Mouse (Mus musculus): ENCODE measurements around the gene Efnb1.
A peak's percentile ranks its signal among the peaks of the same experiment; 100 is the strongest.
"Not testable (repeated sequence)": the region's sequence is repeated elsewhere in the genome, so short reads cannot be mapped to it uniquely, and the experiment has no call there.

Efnb1 gene

GRCm38 (mm10) chrX:99135523-99136258 is at the start of gene Efnb1:
Gene Efnb1, plus strand, starts transcription at chrX:99136130.
- DNase-seq (ENCODE audit: low read depth, low spot score) = peak; percentile 89

GRCm38 (mm10) chrX:99092704-99093103 is 43.2 kb upstream of the Efnb1 start:
- no peak for DNase-seq (ENCODE audit: low read depth, low spot score)

DNA sequence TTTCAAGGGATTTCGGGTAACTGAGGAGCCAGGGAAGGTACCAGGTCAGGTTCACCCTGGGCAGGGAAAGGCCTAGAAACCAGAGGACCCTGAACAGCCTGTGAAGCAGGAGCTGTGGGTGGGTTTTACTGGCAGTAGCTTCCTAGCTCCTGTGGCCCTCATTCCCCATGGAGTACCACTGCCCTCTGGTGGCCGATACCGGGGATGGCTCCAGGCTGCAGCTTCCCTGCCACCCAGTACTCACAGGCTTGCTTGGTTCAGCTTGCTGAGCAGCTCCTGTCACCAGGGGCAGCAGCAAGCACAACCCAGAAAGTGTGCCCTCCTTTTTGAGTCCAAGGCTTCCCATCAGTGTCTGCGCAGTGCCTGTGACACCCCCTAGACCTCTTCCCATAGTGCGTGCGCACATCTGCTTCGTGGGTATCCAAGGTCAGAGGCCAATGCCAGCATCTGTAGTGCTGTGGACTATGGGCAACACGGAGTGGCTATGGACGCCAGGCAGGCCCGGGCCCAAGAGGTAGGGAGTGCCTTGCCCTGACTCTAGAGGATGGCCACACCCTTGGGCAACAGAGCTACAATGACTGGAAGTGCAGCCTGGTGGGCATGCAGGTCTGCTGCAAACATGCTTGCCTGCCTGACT is 24.7 kb upstream of the Efnb1 start:
- not testable (repeated sequence) for DNase-seq (ENCODE audit: low read depth, low spot score)

DNA sequence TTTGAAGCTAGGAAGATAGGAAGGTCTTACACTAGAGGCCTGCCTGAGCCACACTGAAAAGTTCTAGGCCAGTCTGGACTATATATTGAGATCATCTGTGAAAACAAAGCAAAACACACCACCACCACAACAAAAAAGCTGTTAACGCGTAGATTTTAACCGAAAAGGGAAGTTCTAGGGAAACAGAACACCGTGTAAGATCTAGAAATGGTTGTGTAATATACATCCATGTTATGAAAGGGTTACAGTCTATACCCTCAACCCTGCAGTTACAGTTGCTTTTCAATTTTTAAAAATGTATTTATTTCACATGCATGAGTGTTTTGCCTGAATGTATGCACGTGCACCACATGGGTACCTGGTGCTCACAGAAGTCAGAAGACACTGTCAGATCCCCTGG is 16.4 kb upstream of the Efnb1 start:
- no peak for DNase-seq (ENCODE audit: low read depth, low spot score)

DNA sequence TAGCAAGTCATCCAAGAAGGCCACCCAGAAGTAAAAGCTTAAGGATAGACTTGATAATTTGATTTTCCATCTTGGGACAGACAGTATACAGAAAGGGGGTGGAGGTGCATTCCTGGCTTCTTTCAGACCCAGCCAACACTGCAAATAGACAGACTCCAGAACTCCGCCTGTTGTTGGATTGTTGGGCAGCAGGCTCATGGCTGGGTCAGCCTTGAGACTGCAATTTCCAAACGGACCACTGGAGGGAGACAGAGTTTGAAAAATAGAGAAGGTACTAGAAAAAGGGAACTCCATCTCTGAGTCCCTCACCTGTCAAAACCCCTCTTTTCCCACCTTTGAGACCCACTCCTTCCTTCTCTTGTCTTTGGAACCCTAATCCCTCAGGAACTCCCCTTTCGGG is 5.9 kb upstream of the Efnb1 start:
- DNase-seq (ENCODE audit: low read depth, low spot score) = no peak

DNA sequence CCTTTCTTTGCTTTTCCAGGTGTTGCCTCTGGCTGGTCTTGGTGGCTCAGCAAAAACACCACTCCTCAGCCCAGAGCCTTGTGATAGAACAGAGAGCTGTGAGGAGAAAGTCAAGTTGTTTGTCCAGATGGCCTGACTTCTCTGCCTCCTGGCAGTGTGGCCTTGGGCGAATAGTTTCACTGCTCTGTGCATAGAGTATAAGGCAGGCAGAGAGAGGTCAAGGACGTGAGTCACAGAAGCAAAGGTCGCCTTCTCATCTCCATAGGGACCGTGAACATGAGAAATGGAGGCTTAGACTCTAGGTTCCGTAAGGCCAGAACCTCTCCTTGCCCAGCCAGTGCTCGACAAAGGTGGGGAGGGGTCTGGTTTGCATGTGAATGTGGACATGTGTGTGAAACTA is 3.4 kb upstream of the Efnb1 start:
- no peak for DNase-seq (ENCODE audit: low read depth, low spot score)

- peak; percentile 65 for DNase-seq (ENCODE audit: low read depth, low spot score)
These were observed 1.0 kb upstream of the Efnb1 start for GRCm38 (mm10) chrX:99134891-99135290.

DNA sequence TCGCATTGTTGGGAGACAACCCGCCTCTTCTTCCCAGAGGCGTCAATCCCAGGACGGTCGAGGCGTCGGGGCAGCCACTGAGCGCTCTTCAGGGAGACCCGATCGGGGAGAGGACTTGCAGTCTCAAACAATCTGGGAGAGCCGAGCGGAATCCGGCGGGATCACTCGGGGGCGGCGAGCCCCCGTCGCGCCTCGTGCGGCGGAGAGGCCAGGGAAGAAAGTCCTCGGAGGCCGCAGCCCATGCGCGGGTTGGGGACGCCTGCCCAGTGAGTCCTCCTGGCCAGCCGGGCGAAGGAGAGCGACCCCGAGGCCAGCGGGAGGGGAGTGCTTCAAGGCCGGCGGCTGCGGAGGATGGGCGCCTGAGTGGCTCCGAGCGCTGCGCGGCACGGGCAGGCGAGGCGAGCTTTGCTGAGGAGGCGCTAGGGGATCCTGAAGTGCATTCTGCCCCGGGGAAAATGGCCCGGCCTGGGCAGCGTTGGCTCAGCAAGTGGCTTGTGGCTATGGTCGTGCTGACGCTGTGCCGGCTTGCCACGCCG is 569 bp downstream of the Efnb1 start:
- DNase-seq (ENCODE audit: low read depth, low spot score) = no peak

DNA sequence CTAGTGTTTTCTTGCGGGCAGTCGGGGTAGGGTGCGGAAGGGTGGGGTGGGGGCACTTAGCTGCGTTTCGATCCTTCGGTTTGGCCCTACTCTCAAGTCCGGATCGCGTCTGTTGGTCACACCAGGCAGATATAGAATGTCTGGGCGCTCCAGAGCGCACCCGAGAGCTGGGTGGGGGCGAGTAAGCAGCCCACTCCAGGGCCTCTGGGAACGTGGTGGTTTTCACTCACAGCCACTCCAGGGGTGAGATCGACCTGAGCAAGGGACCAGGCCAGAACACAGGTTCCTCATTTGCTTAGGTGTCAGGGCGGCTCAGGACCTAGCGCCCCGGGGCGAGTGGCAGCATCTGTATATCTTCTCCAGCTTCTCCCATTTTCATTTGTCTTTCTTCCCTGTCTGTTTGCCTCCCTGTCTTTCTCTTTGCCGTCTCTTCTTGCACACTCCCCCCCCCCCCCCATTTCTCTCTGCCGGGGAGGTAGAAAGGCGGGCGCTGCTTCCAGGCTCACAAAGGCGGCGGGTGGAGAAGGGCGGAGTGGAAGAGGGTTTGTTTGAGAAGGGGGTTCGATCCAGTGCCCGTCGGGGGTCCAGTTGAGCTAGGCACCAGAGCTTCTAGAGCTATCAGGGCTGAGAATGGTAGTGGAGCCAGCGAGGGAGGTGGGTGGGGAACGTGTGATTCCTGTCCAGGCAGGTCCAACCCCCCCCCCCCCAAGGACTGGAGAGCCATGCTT is 1.4 kb downstream of the Efnb1 start:
- no peak for DNase-seq (ENCODE audit: low read depth, low spot score)

GRCm38 (mm10) chrX:99137928-99138740 is 2.2 kb downstream of the Efnb1 start:
- DNase-seq (ENCODE audit: low read depth, low spot score) = no peak

GRCm38 (mm10) chrX:99141079-99141478 is 5.1 kb downstream of the Efnb1 start:
- no peak for DNase-seq (ENCODE audit: low read depth, low spot score)

GRCm38 (mm10) chrX:99141900-99142299 is 6.0 kb downstream of the Efnb1 start:
- DNase-seq (ENCODE audit: low read depth, low spot score) = no peak

- no peak for DNase-seq (ENCODE audit: low read depth, low spot score)
These were observed 9.6 kb downstream of the Efnb1 start for GRCm38 (mm10) chrX:99145561-99145960.

DNA sequence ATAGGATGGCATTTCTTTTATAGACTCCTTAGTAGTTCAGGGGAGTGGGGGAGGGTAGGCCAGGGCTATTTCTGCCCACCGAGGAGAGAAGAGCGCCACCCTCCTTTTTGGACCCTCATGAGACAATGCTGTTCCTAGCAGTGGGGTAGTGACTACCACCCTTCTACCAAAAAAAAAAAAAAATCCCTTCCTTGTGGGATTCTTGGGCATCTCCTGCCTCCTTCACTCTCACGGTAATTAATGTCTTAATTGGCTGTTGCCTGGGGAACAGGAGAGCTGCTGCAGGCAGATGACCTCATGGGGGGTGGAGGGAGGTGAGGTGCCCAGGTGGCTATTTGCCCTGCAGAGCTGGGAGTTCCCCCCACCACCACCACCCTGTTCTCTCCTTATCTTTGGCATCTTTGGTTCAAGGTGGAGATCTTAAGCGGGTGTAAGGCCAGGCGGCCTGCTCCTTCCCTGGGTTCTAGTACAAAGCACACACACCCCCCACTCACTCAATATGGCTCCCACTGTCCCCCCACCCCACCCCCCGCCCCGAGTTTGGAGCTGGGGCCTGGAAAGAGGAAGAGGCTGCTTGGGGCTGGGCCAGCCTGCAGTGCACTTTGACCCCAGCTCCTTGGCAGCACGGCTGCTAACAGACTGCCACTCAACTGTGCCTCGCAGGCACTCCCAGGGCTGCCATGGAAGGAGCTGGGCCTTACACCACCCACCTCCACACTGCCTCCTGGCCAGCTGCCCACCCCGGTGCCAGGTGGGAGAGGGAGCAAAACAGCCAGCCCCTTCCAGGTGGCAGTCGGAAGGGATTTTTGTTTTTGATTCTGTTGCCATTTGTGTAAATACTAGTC is 12.4 kb downstream of the Efnb1 start:
- DNase-seq (ENCODE audit: low read depth, low spot score) = no peak

DNA sequence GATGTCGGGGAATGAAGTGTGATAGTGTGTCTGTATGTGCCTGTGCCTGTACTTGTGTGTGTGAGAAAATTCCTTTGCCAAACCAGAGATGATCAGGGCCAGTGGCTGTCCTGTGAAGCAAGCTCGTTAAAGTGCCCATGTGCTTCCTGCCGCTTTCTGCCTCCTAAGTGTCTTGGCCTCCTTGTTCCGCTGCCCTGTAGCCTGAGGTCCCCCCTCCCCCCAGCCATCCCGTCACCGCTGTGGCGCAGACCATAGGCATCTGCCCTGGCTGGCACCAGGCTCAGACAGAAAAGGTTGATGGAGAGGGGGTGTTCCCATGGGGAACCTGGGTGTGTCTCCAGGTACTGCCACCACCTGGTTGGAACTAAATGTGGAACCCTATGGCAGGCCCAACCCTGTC is 13.1 kb downstream of the Efnb1 start:
- no peak for DNase-seq (ENCODE audit: low read depth, low spot score)

DNA sequence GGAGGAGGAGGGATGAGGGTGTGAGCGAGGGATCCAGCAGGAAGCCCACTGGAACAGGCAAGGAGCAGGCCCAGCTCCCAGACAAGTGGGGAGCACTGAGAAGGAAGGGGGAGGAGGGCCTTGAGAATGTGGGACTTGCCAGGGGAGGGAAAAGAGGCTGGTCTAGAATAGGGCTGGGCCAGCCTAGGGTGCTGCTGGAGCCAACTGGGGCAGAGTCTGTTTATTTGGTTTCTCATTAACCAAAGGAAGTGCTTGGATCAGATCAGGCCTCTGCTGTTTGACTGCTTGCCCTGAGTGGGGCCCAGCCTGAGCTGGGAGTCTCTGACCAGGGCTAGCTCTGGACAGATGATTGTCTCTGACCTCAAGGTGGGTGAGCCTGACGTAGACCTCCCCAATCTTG is 14.0 kb downstream of the Efnb1 start:
- no peak for DNase-seq (ENCODE audit: low read depth, low spot score)

DNA sequence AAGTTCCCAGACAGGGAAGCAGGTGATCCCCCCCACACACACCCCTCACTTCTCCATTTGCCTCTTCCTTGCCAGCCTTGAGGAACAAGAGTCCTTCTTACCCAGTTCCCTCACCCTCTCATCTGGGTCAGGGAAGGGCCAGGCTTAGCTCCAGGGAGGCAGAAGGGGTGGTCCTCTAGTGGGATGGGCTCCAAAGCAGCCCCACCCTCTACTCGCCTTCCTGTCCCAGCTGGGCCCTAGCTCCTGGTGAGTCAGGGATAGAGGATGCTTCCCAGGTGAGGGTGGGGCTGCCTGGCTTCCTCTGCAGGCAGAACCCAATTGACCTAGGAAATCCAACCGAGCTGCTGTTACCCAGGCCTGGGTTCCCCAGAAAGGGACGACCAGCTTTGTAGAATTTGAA is 14.8 kb downstream of the Efnb1 start:
- DNase-seq (ENCODE audit: low read depth, low spot score) = no peak

DNA sequence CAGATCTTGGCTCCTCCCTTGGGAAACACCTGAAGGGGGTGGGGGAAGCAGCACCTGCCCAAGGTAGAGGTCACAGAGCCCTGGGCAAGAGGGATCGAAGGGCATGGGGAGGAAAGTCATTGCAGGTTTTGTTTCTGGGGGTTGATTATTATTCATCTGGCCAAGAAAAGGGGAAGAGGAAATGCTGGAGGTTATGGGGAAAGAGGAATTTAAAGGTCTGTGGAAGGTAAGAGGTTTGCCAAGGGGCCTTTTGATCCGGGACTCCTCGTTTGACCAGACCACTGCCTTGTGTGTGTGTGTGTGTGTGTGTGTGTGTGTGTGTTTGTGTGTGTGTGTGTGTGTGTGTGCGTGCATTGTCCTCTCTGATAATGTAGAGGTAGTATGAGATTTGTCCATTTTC is 15.5 kb downstream of the Efnb1 start:
- DNase-seq (ENCODE audit: low read depth, low spot score) = no peak

GRCm38 (mm10) chrX:99152141-99152540 is 16.2 kb downstream of the Efnb1 start:
- no peak for DNase-seq (ENCODE audit: low read depth, low spot score)

GRCm38 (mm10) chrX:99152566-99153265 is 16.8 kb downstream of the Efnb1 start:
- no peak for DNase-seq (ENCODE audit: low read depth, low spot score)

All from skeletal muscle tissue, adult 2 months (tissue).